8 mouse cellular contexts compared by ENCODE assay signal in the genomic region with DNA sequence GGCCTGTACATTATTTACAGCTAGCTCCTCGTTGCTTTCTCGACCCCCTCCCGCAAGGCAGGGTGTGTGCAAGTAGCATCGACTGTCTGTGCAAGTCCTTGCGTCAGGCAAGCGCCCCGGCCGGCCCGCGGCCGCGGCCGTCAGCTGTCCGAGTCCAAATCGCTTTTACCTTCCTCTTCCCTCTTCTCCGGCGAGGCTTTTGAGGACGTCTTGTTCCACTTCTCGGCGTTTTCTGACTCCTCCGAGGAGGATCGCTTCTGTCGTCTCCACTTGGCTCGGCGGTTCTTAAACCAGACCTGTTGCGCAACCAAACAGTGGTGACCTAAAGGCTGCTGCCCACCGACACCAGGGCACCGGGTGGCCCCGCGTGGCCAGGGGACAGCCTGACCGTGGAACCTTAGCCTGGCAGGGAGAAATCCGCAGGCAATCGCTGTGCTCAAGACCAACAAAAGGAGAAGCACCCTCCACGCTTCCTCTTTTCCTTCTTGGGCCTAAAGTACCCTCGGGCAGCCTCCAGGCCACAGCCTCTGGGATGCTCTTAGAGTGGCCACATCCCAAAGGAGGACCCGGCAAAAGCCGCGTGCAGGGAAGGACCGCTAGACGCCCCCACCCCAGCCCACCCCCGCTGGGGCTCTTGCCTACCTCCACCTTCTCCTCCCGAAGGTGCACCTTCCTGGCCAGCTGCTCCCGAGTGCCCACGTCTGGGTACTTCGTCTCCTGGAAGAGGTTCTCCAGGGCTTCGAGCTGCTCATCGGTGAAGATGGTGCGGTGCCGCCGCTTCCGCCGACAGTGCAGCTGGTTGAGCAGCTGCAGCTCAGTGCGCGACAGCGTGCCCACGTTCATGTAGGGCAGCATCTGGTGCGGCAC. TPM values are rescaled to one million over a fixed set of nuclear protein-coding genes. Genes with fewer than 3 reads are reported as not detected.
DNase-seq lines count a peak whose midpoint lies in the region; ATAC-seq lines count a peak whose summit lies in the region.

No protein-coding gene starts in this region.

- peaks cover 50% of the 10 kb centered on the region for H3K4me1 ChIP-seq in kidney, embryonic 15.5 days
- peaks cover 35% of the 10 kb centered on the region for H3K4me1 ChIP-seq in hindbrain, embryonic 12.5 days
- H3K4me1 ChIP-seq in midbrain, embryonic 12.5 days = peaks cover 42% of the 10 kb centered on the region

- peak overlapping the region; percentile 94 for H3K4me2 ChIP-seq in kidney, embryonic 15.5 days
- peak overlapping the region; percentile 67 for H3K4me2 ChIP-seq in hindbrain, embryonic 12.5 days (replicated peaks)
- peak overlapping the region; percentile 67 for H3K4me2 ChIP-seq in midbrain, embryonic 12.5 days (replicated peaks)

- peaks cover 96% of the 10 kb centered on the region for H3K27me3 ChIP-seq in kidney, embryonic 15.5 days
- peaks cover 92% of the 10 kb centered on the region for H3K27me3 ChIP-seq in hindbrain, embryonic 12.5 days
- peaks cover 97% of the 10 kb centered on the region for H3K27me3 ChIP-seq in midbrain, embryonic 12.5 days

- ATAC-seq in kidney, embryonic 15.5 days (replicated peaks; ENCODE audit: low FRiP score) = no peak
- 0 out of 2 replicates have a peak, but pooled peaks have one; percentile 23 for ATAC-seq in hindbrain, embryonic 12.5 days (ENCODE audit: low FRiP score)
- ATAC-seq in midbrain, embryonic 12.5 days (ENCODE audit: low FRiP score, low read depth) = no peak

- H3K27ac ChIP-seq in kidney, embryonic 15.5 days = no peak overlapping the region
- H3K27ac ChIP-seq in hindbrain, embryonic 12.5 days = no peak overlapping the region
- no peak overlapping the region for H3K27ac ChIP-seq in midbrain, embryonic 12.5 days (replicated peaks)

- H3K9me3 ChIP-seq in kidney, embryonic 15.5 days (replicated peaks) = no peaks in the 10 kb centered on the region
- no peaks in the 10 kb centered on the region for H3K9me3 ChIP-seq in hindbrain, embryonic 12.5 days (replicated peaks)
- no peaks in the 10 kb centered on the region for H3K9me3 ChIP-seq in midbrain, embryonic 12.5 days

- DNase-seq in kidney, adult 11 months = no peak
- peak; percentile 63 for DNase-seq in embryo, embryonic 10.5 days (ENCODE audit: low spot score)
- DNase-seq in layer of hippocampus, postnatal 25 days (ENCODE audit: extremely low spot score in 1 of 2, low spot score in 1 of 2) = no peak
- DNase-seq in cerebellum, adult 9-10 months = no peak
- DNase-seq in thymus, postnatal 14 days = no peak

- no peaks in the 10 kb centered on the region for H3K36me3 ChIP-seq in kidney, embryonic 15.5 days
- no peaks in the 10 kb centered on the region for H3K36me3 ChIP-seq in hindbrain, embryonic 12.5 days
- no peaks in the 10 kb centered on the region for H3K36me3 ChIP-seq in midbrain, embryonic 12.5 days

- peak overlapping the region; percentile 58 for H3K4me3 ChIP-seq in kidney, embryonic 15.5 days (replicated peaks)
- peak overlapping the region; percentile 44 for H3K4me3 ChIP-seq in hindbrain, embryonic 12.5 days
- peak overlapping the region; percentile 45 for H3K4me3 ChIP-seq in midbrain, embryonic 12.5 days

- no peak overlapping the region for H3K9ac ChIP-seq in kidney, embryonic 15.5 days
- no peak overlapping the region for H3K9ac ChIP-seq in hindbrain, embryonic 12.5 days
- H3K9ac ChIP-seq in midbrain, embryonic 12.5 days (replicated peaks) = no peak overlapping the region

- WGBS in kidney, embryonic 15.5 days = 2% methylated on average over 57 of the region's 57 CpGs
- under 1% methylated on average over 53 of the region's 57 CpGs for WGBS in hindbrain, embryonic 12.5 days
- WGBS in midbrain, embryonic 12.5 days = under 1% methylated on average over 57 of the region's 57 CpGs

RNA-seq across cellular contexts. Expression of a gene that starts 1.5 kb away (rescaled TPM):
- 0.17 TPM in 1 of 2 replicates, not detected in the other for polyA plus RNA-seq in kidney, embryonic 15.5 days (2015; fragmentation: Nextera tagmentation; extraction: Ambion mirVana)
- 1.5 and 1.8 TPM in 2 replicates for polyA plus RNA-seq in hindbrain, embryonic 12.5 days (2016; fragmentation: Nextera tagmentation; extraction: Ambion mirVana)
- 0.24 and 0.65 TPM in 2 replicates for polyA plus RNA-seq in midbrain, embryonic 12.5 days (2016; fragmentation: Nextera tagmentation; extraction: Ambion mirVana)
- total RNA-seq in layer of hippocampus, postnatal 25 days (2021) = not detected
